Mouse (Mus musculus) stomach, postnatal 0 days (tissue): Measurements from ENCODE around the gene Siah3.

Experiments
- CTCF ChIP-seq: IDR thresholded peaks from 2 replicates; pipeline ENCODE4 v1.5.1; 2016; ENCODE audit warnings: antibody characterized with exemption, low read depth, mild to moderate bottlenecking, moderate library complexity
- EP300 ChIP-seq: optimal IDR thresholded peaks from 2 replicates; pipeline ENCODE3; 2016; ENCODE audit warnings: antibody characterized with exemption

- TF ChIP-seq CTCF = no peak
- no peak for TF ChIP-seq EP300
Observed at GRCm38 (mm10) chr14:75475887-75476286, 20.1 kb downstream of the Siah3 start.
